14 mouse cellular contexts compared by ENCODE assay signal in genomic region chr7:44812651-44813325, GRCm38 (mm10). TPM values are rescaled to one million over a fixed set of nuclear protein-coding genes. Genes with fewer than 3 reads are reported as not detected.
DNase-seq lines count a peak whose midpoint lies in the region; TF ChIP-seq lines count a peak whose summit lies in the region.
"Had no signal": no experiment of that assay in that cellular context is flagged by ENCODE, and none has a peak within 500 bp of the region (broad histone marks: within the 10 kb centered on the region; RNA-seq: fewer than 3 reads in every experiment).

No protein-coding gene starts in this region.

- no peaks in the 10 kb centered on the region for H3K27me3 ChIP-seq in myocyte (ENCODE audit: control insufficient read depth, insufficient read depth, insufficient read length)
- H3K27me3 ChIP-seq: limb, embryonic 13.5 days; Patski; stomach, embryonic 15.5 days had no signal

- H3K4me2 ChIP-seq in myocyte (ENCODE audit: low read depth) = no peak overlapping the region
- H3K4me2 ChIP-seq: limb, embryonic 13.5 days; stomach, embryonic 15.5 days had no signal

- H3K4me3 ChIP-seq in myocyte = peak overlapping the region; percentile 94
- H3K4me3 ChIP-seq: forebrain, embryonic 10.5 days; limb, embryonic 13.5 days; stomach, embryonic 15.5 days had no signal

- peak; percentile 29 for TF ChIP-seq POLR2A in myocyte (IDR thresholded peaks at IDR 0.05; ENCODE audit: insufficient read length, low read depth)

- intact Hi-C loops in heart, postnatal 36 days (cut with DNase I) = loop anchor here (5.0 kb wide), 1 partner anchor 40 kb away; no protein-coding TSS in a partner anchor

- no peak overlapping the region for H3ac ChIP-seq in myocyte (ENCODE audit: control insufficient read depth, insufficient read length)

- peaks cover 37% of the 10 kb centered on the region for H3K79me2 ChIP-seq in myocyte (ENCODE audit: control insufficient read depth, insufficient read depth)

- DNase-seq in cerebellum, adult 9-10 months = peak; percentile 19
- DNase-seq in cerebellum, postnatal 10 days = no peak
- peak; percentile 3 for DNase-seq in heart, postnatal 4 days
- no peak for DNase-seq in heart, postnatal 36 days
- DNase-seq in ovary, adult 18-20 months (ENCODE audit: low spot score) = peak; percentile 0
- DNase-seq in ovary, postnatal 14 days (ENCODE audit: low spot score) = no peak
- no peak for DNase-seq in c-Kit-positive CD71-positive TER-119-positive erythroid progenitor cells, embryonic 14.5 days (ENCODE audit: low spot score)
- DNase-seq: lung, adult 2 months had no signal

- peaks cover 39% of the 10 kb centered on the region for H3K36me3 ChIP-seq in myocyte (ENCODE audit: control insufficient read depth, insufficient read depth)

TF ChIP-seq in myocyte, 11 proteins besides CTCF, POLR2A, EP300 and RAD21:
- TF ChIP-seq TCF3 (IDR thresholded peaks at IDR 0.05; ENCODE audit: insufficient read length, low read depth) (no peak), POLR2AphosphoS2 (IDR thresholded peaks at IDR 0.05; ENCODE audit: insufficient read length, low read depth) (peak; percentile 77), TCF12 (IDR thresholded peaks at IDR 0.05; ENCODE audit: insufficient read depth, poor library complexity, severe bottlenecking) (no peak), MYOD1 (IDR thresholded peaks at IDR 0.05; ENCODE audit: control insufficient read depth in 1 of 3, insufficient read length in 2 of 3, low read depth in 2 of 3) (no peak), MAX (IDR thresholded peaks at IDR 0.05; ENCODE audit: low read depth) (no peak), MYOG (IDR thresholded peaks at IDR 0.05; ENCODE audit: control insufficient read depth in 1 of 3, insufficient read depth in 1 of 3, insufficient read length in 2 of 3, low read depth in 2 of 3) (no peak)

RNA-seq across cellular contexts. Expression of gene Nup62, which starts 3.1 kb away (rescaled TPM):
- total RNA-seq in heart, postnatal 4 days (2021) = 10 to 100 TPM; 69.3 to 69.9 TPM
- 10 to 100 TPM; 21.9 to 28.9 TPM for total RNA-seq in heart, postnatal 36 days (2021)
- polyA plus RNA-seq in myocyte (2012; fragmentation: generic; extraction: Trizol) = 77.0 TPM

RNA-seq across cellular contexts. Expression of gene Il4i1, which starts 3.4 kb away (rescaled TPM):
- total RNA-seq in heart, postnatal 4 days (2021) = 1 to 10 TPM; 1.4 to 2.0 TPM
- total RNA-seq in heart, postnatal 36 days (2021) = under 1 TPM; 0.89 TPM
- 1.9 TPM for polyA plus RNA-seq in myocyte (2012; fragmentation: generic; extraction: Trizol)
- total RNA-seq: midbrain, postnatal 0 days had no signal

RNA-seq across cellular contexts. Expression of gene Atf5, which starts 3.7 kb away (rescaled TPM):
- 10 to 100 TPM; 34.9 to 37.2 TPM for total RNA-seq in heart, postnatal 4 days (2021)
- 10 to 100 TPM; 54.3 to 62.0 TPM for total RNA-seq in heart, postnatal 36 days (2021)
- 939 TPM for polyA plus RNA-seq in myocyte (2012; fragmentation: generic; extraction: Trizol)

RNA-seq across cellular contexts. Expression of gene Akt1s1, which starts 36.0 kb away (rescaled TPM):
- 10 to 100 TPM; 70.6 to 82.6 TPM for total RNA-seq in heart, postnatal 4 days (2021)
- total RNA-seq in heart, postnatal 36 days (2021) = 10 to 100 TPM; 73.6 to 75.4 TPM
- 200 TPM for polyA plus RNA-seq in myocyte (2012; fragmentation: generic; extraction: Trizol)

RNA-seq across cellular contexts. Expression of gene Tbc1d17, which starts 36.1 kb away (rescaled TPM):
- total RNA-seq in heart, postnatal 4 days (2021) = 10 to 100 TPM; 33.0 to 38.0 TPM
- 10 to 100 TPM; 58.1 to 59.1 TPM for total RNA-seq in heart, postnatal 36 days (2021)
- polyA plus RNA-seq in myocyte (2012; fragmentation: generic; extraction: Trizol) = 53.8 TPM

Comparison
In these comparisons a context has a peak if more than half of its experiments do, and no peak if none do; other contexts are left out.
1. DNase-seq: peak in cerebellum, adult 9-10 months (single experiment), heart, postnatal 4 days (single experiment) and ovary, adult 18-20 months (single experiment); none in cerebellum, postnatal 10 days (0 of 2), heart, postnatal 36 days (0 of 2), ovary, postnatal 14 days (single experiment) and c-Kit-positive CD71-positive TER-119-positive erythroid progenitor cells, embryonic 14.5 days (single experiment).